Mouse (Mus musculus) small intestine, adult 2 months (tissue): ENCODE data around the gene Fv1. TPM values are rescaled to one million over a fixed set of nuclear protein-coding genes. Genes with fewer than 3 reads are reported as not detected.

Experiments
- H3K27ac ChIP-seq: fragments of 200-500 bp; 2 replicates; pipeline ENCODE4 v1.5.1; 2012; ENCODE audit warnings: low read depth, low read length, control low read depth, inconsistent platforms; ENCODE audit not compliant: insufficient read depth
- H3K27me3 ChIP-seq: fragments of 200-500 bp; 2 replicates; pipeline ENCODE4 v1.6.1; 2012; ENCODE audit warnings: mild to moderate bottlenecking, moderate library complexity, low read length, inconsistent platforms; ENCODE audit not compliant: control insufficient read depth, insufficient read depth
- H3K36me3 ChIP-seq: fragments of 200-500 bp; 2 replicates; pipeline ENCODE4 v1.6.1; 2012; ENCODE audit warnings: mild to moderate bottlenecking, low read length, control low read depth, inconsistent platforms; ENCODE audit not compliant: control insufficient read depth, insufficient read depth
- H3K4me1 ChIP-seq: fragments of 200-500 bp; 2 replicates; pipeline ENCODE4 v1.6.1; 2012; ENCODE audit warnings: low read length, inconsistent platforms, mixed read lengths; ENCODE audit not compliant: control insufficient read depth, insufficient read depth, insufficient read length
- H3K4me3 ChIP-seq: fragments of 200-500 bp; 2 replicates; pipeline ENCODE4 v1.5.1; 2012; ENCODE audit warnings: low read depth, mild to moderate bottlenecking, control low read depth, inconsistent platforms, low read length, moderate library complexity
- CTCF ChIP-seq: fragments of 200-500 bp; IDR thresholded peaks from 2 replicates; pipeline ENCODE4 v1.5.1; 2012; ENCODE audit warnings: low read depth, mild to moderate bottlenecking, control low read depth, inconsistent platforms, low read length, moderate library complexity, mixed read lengths; ENCODE audit not compliant: insufficient replicate concordance, insufficient read length; ENCODE audit errors: extremely low read depth
- POLR2A ChIP-seq: fragments of 200-500 bp; IDR thresholded peaks from 2 replicates; pipeline ENCODE4 v1.6.1; 2012; ENCODE audit warnings: low read depth, mild to moderate bottlenecking, control low read depth, inconsistent platforms, low read length, moderate library complexity
- WGBS: fragments of 180-500 bp; shearing (Covaris S2); methylation state at CpG from one replicate; pipeline ENCODE4 v1.1.7; 2018; 5-methylcytosine and 5-hydroxymethylcytosine counted together
- polyA plus RNA-seq: library from polyadenylated mRNA; depleted of rRNA; stranded (reverse); fragments of >200 nt; gene quantifications from 2 replicates; pipeline ENCODE4 v1.2.3, GENCODE M21; 2012; rRNA removed

The Fv1 gene
- polyA plus RNA-seq, 1 experiment, result 0.41 TPM

DNA sequence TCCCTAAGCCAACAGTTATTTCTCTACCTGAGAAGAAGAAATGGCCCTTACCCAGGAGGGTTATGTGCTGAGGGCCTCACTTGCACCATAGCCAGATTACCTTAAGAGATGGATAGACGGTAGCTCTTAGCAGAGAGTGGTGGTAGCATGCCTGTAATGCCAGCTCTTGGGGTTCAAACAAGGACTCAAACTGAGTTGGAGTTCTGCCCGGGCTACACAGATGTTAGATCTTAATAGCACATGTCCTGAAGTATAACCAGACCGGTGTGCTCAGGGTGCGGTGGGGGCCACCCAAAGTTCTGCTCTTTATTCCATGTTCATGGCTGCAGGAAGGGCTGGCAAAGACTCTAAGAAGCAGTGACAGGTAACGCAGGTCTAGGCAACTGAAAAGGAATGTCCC, 40.7 kb downstream of the Fv1 start:
- Histone ChIP-seq H3K27ac (no peak overlapping the region), H3K36me3 (peaks cover 2% of the 10 kb centered on the region; the same call in 1 of the 2 replicates), H3K4me1 (peaks cover 5% of the 10 kb centered on the region; the same call in 1 of the 2 replicates), H3K4me3 (no peak overlapping the region), H3K27me3 (no peaks in the 10 kb centered on the region)
- 78% methylated on average over 5 of the region's 5 CpGs for WGBS
- TF ChIP-seq POLR2A (no peak), CTCF (no peak)

DNA sequence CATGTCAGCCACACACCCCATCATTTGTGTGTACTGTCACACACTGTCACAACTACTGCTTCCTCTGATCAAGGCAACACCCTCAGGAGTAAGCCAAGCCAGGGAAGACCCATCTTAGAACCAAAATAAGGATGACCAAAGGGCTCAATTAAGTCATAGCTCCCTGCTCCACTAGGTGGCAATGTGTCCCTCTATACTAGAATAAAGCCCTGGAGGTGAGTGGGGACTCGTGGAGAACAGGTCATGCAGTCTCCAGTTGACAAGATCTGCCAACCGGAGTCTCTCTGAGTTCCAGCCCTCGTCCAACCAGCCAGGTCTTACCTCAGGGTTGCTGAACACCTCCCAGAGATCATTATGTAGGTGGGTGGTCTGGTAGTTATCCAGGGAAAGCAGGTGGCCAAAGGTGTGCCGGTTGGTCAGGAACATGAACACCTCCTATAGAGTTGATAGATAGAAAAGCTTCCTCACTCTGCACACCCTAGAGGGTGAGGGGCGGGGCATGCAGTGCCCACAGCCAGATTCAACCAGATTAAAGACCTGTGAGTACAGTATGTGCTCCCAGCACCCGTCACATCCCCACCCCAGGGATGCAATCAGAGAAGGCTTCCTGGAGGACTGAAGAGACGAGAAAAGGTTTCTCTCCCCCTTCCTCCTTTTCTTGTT, 49.8 kb downstream of the Fv1 start:
- peaks cover 3% of the 10 kb centered on the region; the same call in 1 of the 2 replicates for H3K36me3 ChIP-seq
- no peak overlapping the region for H3K4me3 ChIP-seq
- 44% methylated on average over 7 of the region's 7 CpGs for WGBS
- no peaks in the 10 kb centered on the region for H3K27me3 ChIP-seq
- TF ChIP-seq POLR2A (no peak), CTCF (peak; percentile 32; the same call in 1 of the 2 replicates)
- H3K4me1 ChIP-seq, result no peaks in the 10 kb centered on the region
- H3K27ac ChIP-seq, result no peak overlapping the region

Other genes with a start within 250 kb of the Fv1 start
- gene Zfp979, start 226.5 kb upstream of the Fv1 start, polyA plus RNA-seq, result not detected in 2 replicates
- not detected in 2 replicates for gene Zfp534, start 166.4 kb upstream of the Fv1 start, polyA plus RNA-seq
- gene Zfp984, start 59.2 kb upstream of the Fv1 start, polyA plus RNA-seq, result 0.09 TPM in 1 of 2 replicates, not detected in the other
- 0.05 and 0.13 TPM in 2 replicates for gene Zfp933, start 20.6 kb upstream of the Fv1 start, polyA plus RNA-seq
- 19.6 and 48.3 TPM in 2 replicates for gene Miip, start 163 bp upstream of the Fv1 start, polyA plus RNA-seq
- 38.0 and 72.8 TPM in 2 replicates for gene Mfn2, start 35.7 kb downstream of the Fv1 start, polyA plus RNA-seq
- gene Plod1, start 67.8 kb downstream of the Fv1 start, polyA plus RNA-seq, result 8.8 and 18.8 TPM in 2 replicates
- 97.5 and 209 TPM in 2 replicates for gene 2510039O18Rik, start 71.9 kb downstream of the Fv1 start, polyA plus RNA-seq
- not detected in 2 replicates for gene Nppb, start 116.8 kb downstream of the Fv1 start, polyA plus RNA-seq
- not detected in 2 replicates for gene Nppa, start 131.7 kb downstream of the Fv1 start, polyA plus RNA-seq
- gene Clcn6, start 169.8 kb downstream of the Fv1 start, polyA plus RNA-seq, result 2.7 and 2.8 TPM in 2 replicates
- 5.6 and 8.8 TPM in 2 replicates for gene Mthfr, start 170.1 kb downstream of the Fv1 start, polyA plus RNA-seq
- gene Agtrap, start 219.1 kb downstream of the Fv1 start, polyA plus RNA-seq, result 10.3 and 14.2 TPM in 2 replicates